Mouse (Mus musculus): ENCODE measurements at regions not wholly inside any gene's neighbourhood (a gene's known extent, or its start where the extent isn't known, plus 50 kb on each side); places are given as distances from the start of the nearest gene placed in this dataset.

DNA sequence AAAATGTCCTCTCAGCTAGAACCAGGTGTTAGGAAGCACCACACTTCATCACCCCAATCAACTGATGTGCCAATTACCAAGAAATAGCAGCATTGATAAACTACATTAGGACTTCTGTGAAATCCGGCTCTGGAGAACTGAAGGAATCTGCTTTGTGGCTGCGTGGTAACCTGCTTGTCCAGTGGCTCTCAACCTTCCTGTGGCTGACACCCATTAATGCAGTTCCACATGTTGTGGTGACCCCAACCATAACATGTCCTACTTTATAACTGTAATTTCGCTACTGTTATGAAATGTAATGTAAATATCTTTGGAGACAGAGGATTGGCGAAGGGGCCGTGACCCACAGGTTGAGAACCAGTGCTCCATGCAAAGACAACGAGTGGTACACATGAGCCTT is 136.7 kb downstream of the Gm11011 start:
- DNase-seq (ENCODE audit: low spot score): no peak

DNA sequence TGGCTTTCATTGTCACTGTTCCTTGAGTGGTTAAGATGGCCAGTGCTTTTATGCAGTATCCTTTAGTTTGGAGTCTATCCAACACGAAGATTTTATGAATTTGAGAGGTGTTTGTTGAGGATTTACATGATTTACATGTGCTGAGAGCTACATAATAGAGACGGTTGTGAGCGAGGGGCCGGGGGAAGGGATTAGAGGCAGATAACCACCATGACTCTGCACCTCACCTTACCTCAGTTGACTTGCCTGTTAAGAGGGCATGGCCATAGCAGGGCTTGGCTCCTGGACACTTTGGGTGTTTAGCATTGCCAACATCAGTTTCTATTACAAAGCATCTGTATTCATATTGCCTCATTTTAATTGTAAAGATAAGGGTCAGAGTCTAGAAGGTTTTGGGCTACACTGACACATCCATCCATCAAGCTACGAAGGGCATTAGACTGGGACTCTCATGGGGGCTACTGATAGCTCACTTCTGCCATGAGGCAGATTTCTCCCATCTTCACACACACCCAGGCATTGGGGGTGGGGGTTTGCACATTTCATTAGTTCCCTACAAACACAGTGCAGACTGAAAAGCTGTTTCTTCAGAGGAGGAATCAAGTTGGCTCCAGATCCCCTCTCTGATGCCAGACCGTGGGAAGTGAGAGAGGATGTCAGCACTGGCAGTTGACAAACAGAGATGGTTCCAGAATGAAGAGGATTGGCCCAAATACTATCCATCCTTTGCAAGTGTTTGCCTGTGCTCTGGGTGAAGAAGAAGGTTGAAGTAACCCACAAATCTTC is 139.9 kb downstream of the Gm11011 start:
- DNase-seq (ENCODE audit: low spot score): no peak

DNA sequence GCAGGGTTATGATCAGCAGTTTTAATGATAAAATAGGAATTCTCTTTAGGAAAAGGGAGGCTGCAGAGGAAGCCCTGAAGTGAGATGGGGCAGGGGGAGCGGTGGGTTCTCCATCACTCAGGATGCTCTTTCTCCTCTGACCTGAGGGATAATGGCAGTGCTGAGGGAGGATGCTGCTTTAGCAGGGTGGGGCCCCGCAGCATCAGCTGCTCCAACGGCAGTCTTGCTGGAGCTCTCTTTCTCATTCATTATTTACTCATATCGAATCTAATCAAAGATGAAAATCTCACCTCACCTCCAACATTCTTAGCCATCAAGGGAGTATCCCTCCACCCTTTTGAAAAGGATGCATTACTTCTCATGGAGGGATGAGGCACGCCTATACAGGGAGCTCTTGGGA is 141.7 kb downstream of the Gm11011 start:
- DNase-seq (ENCODE audit: low spot score): no peak

DNA sequence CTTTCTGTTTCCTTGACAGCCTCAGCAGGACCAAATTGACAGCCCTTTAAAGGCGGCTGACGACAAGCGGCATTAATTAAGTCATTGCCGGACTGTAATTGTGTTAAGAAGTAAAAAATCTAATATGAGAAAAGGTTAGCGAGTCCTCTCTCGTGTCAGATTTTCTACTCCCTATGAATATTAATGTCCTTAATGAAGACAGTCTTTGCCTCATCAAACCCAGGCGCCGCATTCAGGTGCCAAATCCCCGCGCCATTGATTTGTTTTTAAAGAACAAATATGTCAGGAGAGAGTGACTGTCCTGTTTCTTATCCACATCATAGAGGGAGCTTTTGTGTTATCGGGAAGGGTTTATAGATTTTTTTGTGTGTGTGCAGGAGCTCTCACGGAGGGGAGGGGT is 142.2 kb downstream of the Gm11011 start:
- DNase-seq (ENCODE audit: low spot score): no peak

DNA sequence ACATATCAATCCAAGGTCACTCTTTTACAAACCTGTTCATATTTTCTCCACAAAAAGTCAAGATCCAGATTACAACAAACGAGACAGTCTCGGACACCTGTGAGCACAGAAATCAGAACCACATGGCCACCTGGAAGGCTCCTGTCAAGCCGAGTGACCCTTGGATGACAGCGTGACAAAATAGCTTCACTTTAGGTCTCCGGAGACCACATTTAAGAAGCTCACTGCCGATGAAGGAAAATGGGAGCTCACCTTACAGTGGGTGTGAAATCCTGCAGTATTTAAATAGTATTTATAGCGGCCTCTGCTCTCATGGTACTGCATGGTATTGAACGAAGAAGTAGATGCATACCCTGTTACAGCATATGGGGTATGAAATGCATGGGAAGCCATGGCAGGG is 144.3 kb downstream of the Gm11011 start:
- no peak for DNase-seq (ENCODE audit: low spot score)

DNA sequence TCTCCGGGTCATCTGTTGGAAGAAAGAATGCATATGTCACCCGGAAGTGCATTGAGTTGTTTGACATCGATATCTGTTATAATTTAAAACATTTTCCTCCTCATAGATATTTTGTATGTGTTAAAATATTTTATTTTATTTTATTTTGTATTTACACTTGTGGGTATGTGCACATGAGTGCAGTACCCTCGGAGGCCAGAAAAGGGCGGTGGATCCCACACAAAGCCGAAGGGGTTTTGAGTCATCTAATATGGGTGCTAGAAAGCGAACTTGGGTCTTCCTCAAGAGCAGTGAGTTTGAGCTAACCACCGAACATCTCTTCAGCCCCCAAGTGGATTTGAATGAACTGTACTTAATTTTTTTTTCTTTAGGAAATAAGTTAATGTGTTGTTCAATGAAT is 156.0 kb downstream of the Gm11011 start:
- no peak for DNase-seq (ENCODE audit: low spot score)

DNA sequence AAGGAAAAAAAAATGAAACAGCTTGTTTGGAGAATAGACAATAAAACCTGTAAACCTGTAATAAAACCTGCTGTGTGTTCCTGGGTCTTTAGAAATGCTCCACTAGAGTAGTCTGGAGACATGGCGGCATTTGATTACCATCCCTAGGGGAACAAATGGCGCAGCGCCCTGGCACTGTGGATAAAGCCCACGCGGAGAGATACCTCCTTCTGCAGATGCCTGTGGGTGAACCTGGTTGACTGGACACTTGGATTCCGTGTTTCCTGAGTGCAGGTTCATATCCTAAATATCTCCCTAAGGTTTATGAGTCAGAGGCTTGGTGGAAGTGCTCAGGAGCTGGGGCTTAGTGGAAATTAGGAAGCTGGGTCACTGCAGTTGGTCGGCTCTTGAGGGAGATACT is 158.1 kb downstream of the Gm11011 start:
- no peak for DNase-seq (ENCODE audit: low spot score)

DNA sequence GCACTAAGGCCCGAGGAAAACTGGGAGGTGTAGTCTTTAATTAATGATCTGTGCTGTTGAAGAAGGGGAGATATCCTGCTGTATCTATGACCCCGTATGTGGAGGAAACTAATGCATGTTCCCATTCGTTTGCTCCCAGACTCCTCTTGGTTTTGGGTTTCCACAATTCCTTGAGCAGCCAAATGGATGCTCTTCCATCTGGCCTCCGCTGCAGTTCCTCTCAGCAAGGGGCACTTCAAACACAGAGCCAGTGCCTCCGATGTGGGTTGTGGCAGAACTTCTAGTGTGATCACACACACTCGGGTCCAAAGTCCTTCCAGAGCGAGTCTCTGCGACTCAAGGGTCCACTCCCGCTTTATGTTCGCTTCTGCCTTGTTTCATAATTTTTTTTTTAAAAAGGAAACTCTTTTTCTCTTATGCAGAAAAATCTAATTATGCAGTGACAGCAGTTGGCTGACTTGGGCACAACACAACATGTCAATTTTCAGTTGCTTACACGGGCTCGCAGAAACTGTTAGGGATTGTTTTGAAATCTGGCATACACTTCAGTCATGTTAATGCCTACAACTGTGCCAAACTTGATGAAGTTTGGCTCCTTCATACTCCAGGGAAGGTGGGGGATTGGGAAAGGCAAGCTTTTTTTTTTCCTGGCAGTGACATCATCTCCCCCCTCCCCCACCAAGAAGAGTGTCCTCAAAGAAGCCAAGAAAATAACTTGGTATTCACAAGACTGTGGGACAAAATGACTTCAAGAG is 163.2 kb downstream of the Gm11011 start:
- no peak for DNase-seq (ENCODE audit: low spot score)

DNA sequence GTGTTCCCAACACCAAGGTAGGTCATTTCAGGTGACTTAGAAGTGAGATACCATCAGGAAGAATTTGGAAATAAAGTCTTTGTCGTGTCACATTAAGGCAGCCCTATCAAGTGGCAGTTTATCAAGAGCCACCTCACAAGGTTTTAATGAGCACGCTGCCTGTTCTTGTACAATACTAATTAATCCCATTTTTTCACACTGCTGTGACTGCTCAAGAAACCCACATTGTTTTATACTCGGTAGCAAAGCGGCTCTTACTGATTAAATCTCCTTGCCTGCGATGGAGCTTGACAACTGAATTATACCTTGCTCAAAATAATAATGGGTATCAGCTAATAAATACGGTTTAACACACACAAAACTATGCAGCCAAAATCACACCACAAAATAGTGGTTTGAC is 175.2 kb downstream of the Gm11011 start:
- no peak for DNase-seq (ENCODE audit: low spot score)

DNA sequence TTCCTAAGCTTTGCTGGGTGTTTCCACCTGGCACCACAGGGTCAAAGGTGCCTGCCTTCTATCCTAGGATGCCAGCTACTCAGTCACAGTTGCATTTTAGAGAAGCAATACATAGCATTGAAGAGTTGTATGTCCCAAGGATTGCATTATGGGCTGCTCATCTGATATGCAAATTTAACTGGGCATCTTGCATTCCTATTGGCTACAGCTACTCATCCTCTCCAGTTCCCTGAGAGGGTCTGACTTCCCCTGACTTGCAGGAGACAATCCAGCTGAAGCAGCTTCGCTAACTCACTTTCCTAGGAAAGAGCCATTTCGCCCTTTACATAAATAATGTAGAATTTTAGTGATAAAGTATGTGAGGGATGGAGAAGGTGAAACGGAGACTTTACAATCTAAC is 177.5 kb downstream of the Gm11011 start:
- no peak for DNase-seq (ENCODE audit: low spot score)

DNA sequence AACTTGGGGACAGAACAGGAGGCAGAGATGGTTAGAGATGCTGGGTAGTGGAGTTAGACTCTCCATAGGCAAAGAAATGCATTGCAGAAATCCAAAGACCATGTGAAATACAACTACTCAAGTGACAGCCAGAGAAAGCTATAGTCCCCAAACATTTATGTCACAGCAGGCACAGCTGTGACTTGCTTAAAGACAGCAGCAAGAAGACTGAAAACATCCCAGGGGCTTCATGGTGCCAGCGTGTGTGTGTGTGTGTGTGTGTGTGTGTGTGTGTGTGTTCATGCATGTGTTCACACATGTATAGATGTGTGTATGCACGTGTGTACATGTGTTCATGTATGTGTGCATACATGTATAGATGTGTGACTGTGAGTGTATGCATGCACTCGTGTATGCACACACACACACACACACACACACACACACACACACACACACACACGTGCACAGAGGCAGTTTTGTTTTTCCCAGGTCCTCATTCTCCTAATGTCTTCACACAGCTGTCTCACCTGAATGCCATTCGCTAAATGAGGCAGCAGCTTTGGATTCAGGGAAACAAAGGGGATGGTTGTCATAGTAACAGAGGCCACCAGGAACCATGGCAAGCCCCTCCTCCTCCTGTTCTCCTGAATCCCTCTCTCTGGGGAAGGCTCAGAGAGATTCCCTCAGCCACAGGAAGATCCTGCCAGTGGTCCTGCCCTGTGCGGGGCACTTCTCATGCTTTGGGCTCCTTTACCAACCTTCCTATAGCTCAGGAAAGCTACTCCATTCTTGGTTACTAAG is 182.4 kb downstream of the Gm11011 start:
- DNase-seq (ENCODE audit: low spot score): no peak

DNA sequence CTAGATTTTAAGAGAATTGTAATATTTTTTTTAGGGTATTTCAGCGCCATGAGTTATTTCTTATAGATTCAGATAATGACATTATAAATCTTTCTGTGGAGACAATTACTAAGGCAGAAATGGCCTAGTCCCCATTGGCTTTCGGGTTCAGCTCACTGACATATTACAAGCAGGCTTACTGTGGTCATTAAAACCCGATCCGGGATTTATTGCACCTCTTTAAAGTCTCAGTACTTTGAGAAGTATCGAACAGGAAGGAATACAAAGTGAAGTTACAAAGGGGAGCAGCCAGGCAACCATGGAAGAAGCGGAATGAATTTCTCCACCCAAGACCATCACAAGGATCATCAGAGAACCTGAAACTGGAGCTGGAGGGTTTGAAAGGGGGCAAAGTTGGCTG is 189.8 kb downstream of the Gm11011 start:
- DNase-seq (ENCODE audit: low spot score): no peak

DNA sequence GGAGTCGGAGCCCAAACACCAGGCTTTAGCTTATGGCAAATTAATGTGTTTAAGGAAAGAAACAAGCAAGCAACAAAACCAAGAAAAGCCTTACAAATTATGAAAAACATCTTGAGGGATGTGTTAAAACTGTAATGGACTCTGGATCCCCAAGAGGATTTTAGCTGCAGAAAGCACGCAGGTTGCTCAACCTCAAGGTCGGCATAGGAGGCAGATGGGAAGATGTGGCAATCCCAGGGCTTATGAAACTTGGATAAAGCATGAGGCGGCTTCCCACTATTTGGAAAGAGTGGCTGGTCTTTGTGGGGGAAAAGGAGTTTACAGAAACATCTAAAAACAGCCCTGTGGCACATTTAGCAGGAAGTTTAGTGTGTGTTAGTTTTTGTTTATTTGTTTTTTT is 190.5 kb downstream of the Gm11011 start:
- DNase-seq (ENCODE audit: low spot score): no peak

DNA sequence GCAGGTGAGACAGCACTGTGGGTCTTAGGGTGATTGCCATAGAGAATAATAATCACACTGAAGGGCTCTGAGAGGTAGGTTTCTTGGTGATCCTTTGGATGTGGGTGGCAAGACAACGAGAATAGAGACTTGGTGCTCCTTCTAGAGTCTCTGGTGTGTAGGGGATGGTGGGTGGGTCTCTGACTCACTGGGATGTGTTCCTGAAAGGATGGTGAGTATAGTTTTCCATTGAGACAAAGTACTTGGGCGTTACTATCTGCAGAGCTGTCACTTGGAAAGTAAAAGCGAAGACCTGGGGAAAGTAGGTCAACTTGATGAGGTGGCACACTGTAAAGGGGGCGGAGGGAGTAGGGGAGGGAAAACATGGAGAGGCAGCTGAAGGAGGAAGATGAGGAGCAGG is 191.3 kb downstream of the Gm11011 start:
- no peak for DNase-seq (ENCODE audit: low spot score)

DNA sequence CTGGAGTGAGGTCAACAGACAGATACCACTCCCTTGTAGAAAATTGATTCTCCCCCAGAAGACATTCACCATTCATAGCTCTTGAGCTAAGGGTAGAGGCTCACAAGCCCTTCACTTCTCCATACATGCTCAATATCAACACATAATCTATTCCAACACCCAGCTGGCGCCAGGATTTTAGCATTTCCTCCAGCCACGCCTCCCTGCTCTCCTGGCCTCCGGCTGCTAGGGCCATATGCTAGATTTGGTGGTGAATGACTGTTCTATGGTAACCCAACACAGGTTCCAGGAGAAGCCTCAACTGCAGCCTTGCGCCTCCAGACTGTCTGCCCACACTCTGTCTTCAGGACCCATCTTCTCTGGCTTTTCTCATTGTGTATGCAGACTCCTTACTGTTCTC is 197.9 kb downstream of the Gm11011 start:
- no peak for DNase-seq (ENCODE audit: low spot score)

DNA sequence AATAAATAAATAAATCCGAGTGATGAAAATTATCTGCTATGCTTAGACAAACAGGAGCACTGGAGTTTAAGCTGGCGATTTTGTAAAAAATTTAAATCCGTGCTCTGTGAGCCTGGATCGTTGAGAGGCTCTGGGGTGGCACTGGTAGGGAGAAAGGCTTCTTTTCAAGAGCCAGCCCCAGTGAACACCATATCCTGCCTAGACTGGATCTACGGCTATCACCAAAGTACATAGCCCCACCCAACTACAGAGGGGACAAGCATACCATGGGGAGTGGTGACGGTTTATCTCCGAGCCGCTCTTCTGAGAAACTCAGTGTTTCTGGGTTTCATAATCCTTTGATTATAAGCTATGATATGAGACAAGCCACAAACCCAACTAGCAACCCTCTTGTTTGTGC is 199.0 kb downstream of the Gm11011 start:
- DNase-seq (ENCODE audit: low spot score): peak; percentile 10

DNA sequence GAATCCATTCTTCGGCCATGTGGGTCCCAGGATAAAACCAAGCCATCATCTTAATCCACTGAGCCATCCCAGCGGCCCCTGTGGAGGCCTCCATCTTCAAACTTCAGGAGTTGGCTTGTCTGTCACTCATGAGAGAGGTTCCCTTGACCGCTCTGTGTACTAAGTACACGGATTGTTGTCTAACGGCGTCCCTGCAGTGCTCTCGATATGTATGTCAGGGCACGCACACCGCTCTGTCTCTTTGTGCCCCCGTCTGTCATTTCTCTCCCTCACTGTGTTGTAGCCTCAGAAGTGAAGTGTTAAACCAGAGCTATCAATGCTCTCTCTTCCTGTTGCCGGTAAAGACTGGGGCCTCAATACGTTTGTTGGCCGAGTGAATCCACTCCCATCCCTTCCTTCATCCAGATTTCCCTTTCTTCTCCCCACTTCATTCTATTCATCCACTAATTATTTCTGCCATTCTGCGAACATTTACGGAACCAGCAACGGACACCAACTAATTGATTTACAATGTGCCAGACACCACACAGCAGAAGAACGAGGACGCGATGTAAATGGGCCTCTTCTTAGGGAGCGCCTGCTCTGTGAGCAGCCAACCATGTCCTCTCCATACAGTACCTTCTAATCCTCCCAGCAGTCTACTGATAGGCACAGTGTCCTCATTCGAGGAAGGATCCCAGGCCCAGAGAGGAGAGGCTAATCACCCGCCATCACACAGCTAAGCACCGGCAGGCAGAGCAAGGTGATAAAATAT is 199.6 kb downstream of the Gm11011 start:
- no peak for DNase-seq (ENCODE audit: low spot score)

DNA sequence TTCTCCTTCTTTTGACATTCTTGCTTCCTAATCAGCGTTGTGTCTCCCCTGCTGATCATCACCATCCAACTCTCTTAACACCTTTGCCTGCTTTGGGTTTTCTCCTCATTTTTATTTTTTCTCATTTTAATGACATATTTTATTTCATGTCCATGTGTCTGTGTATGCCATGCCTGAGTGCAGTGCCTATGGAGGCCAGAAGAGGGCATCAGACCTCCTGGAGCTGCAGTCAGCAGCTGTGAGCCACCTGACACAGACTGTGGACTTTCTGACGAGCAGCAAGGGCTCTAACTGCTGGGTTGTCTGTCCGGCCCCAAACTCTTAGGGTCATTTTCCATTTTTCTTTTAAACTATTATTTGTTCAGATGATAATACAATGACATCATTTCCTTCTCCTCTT is 203.8 kb downstream of the Gm11011 start:
- no peak for DNase-seq (ENCODE audit: low spot score)

DNA sequence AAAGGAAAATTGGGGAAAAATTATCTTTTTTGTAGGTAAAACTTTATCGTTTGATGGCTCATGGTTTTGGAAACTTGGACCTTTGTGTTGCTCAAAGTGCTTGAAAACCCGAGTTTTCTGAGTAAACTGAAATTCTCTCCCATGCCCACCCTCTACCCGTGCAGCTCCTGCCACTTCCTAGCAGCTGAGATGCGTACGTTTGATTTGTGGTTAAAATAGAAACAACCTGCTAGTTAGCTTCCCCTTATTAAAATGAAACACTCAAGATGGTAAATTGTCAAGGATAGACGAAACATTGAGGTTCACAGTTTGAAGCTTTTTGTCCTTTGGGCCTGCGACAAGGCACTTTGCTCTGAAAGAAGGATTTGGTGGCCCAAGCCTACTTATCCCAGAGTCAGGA is 214.5 kb downstream of the Gm11011 start:
- no peak for DNase-seq (ENCODE audit: low spot score)

DNA sequence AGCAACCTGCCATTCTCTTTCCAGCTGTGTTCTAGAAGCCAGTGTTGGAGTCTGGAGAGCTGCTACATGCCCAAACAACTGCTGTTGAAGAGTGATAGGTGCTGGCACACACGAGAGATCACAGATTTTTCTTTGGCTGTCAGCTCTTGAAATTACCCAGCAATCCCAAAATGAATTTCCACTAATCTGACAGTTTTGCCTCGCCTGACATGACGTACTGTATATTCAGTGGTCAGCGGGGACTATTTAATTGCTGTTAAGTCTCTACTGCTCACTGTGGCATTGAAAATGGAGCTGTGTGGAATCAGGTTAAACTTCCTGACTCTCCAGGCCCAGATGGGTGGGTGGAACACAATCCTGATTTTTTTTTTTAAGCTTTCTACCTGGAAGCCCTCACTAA is 222.5 kb downstream of the Gm11011 start:
- DNase-seq (ENCODE audit: low spot score): no peak

DNA sequence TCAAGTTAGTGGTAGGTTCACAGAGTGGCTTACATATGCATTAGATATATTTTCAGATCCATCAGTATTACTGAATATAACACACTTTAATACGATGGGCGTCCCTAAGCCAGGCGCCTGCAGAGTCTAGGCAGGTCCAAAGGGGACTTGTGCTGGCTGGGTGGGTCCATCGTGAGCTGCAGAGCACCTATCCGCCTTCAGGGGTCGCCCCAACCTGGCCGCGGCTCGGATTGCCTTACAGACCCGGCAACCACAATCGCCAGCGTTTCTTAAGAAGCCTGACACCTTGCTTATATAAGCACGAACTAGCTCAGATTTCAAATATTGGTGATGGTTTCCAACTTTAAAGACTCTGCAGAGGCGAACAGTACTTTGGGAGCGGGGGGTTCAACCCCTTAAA is 227.3 kb downstream of the Gm11011 start:
- peak; percentile 60 for DNase-seq (ENCODE audit: low spot score)

DNA sequence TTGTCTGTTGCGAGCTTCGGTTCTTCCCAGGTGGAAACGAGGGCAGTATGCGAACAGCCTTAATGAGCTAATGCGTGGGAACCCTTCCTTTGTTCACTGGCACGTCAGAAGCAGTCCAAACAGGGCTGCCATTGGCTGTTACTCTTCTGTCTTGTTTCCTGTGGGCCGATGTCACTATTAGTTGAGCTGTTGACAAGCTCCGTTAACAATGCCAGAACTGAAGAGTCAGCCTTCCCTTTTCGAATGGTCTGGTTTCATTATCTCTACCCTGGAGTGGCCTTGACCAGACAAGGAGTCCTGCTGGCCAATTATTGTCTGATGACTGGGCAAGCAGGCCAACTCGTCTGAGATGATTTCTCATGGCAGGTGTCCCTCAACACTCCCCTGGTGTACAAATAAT is 230.1 kb downstream of the Gm11011 start:
- DNase-seq (ENCODE audit: low spot score): no peak
